Mouse (Mus musculus): Measurements from ENCODE around the gene Mlst8. TPM values are rescaled to one million over a fixed set of nuclear protein-coding genes. Genes with fewer than 3 reads are reported as not detected.

Gene Mlst8
- total RNA-seq (2017), result 9.6 and 25.7 TPM in 2 replicates

- ATAC-seq (replicated peaks; ENCODE audit: low read depth, poor library complexity, severe bottlenecking), result peak; percentile 93
Observed at GRCm38 (mm10) chr17:24478663-24479380, at the start of gene Mlst8. Gene Mlst8 (minus strand): TSS chr17:24479078.

GRCm38 (mm10) chr17:24528560-24528918, 49.7 kb upstream of the Mlst8 start:
- ATAC-seq (replicated peaks; ENCODE audit: low read depth, poor library complexity, severe bottlenecking), result no peak

GRCm38 (mm10) chr17:24527723-24528559, 49.1 kb upstream of the Mlst8 start, which contains the start of gene Traf7:
Gene Traf7 (minus strand): TSS chr17:24527938.
- peak; percentile 92 for ATAC-seq (replicated peaks; ENCODE audit: low read depth, poor library complexity, severe bottlenecking)

GRCm38 (mm10) chr17:24527315-24527714, 48.4 kb upstream of the Mlst8 start:
- ATAC-seq (replicated peaks; ENCODE audit: low read depth, poor library complexity, severe bottlenecking), result no peak

GRCm38 (mm10) chr17:24524734-24525133, 45.9 kb upstream of the Mlst8 start:
- ATAC-seq (replicated peaks; ENCODE audit: low read depth, poor library complexity, severe bottlenecking), result no peak

GRCm38 (mm10) chr17:24520450-24520849, 41.6 kb upstream of the Mlst8 start:
- no peak for ATAC-seq (replicated peaks; ENCODE audit: low read depth, poor library complexity, severe bottlenecking)

GRCm38 (mm10) chr17:24514270-24515257, 35.7 kb upstream of the Mlst8 start:
- ATAC-seq (replicated peaks; ENCODE audit: low read depth, poor library complexity, severe bottlenecking), result no peak

GRCm38 (mm10) chr17:24513609-24514008, 34.7 kb upstream of the Mlst8 start:
- peak; percentile 74 for ATAC-seq (replicated peaks; ENCODE audit: low read depth, poor library complexity, severe bottlenecking)

- ATAC-seq (replicated peaks; ENCODE audit: low read depth, poor library complexity, severe bottlenecking), result no peak
Observed at GRCm38 (mm10) chr17:24507806-24508460, 29.1 kb upstream of the Mlst8 start.

GRCm38 (mm10) chr17:24507129-24507664, 28.3 kb upstream of the Mlst8 start:
- ATAC-seq (replicated peaks; ENCODE audit: low read depth, poor library complexity, severe bottlenecking), result no peak

GRCm38 (mm10) chr17:24506332-24507070, 27.6 kb upstream of the Mlst8 start:
- peak; percentile 7; the same call in 1 of the 2 replicates for ATAC-seq (replicated peaks; ENCODE audit: low read depth, poor library complexity, severe bottlenecking)

- no peak for ATAC-seq (replicated peaks; ENCODE audit: low read depth, poor library complexity, severe bottlenecking)
Observed at GRCm38 (mm10) chr17:24505286-24505955, 26.5 kb upstream of the Mlst8 start.

GRCm38 (mm10) chr17:24504085-24504484, 25.2 kb upstream of the Mlst8 start:
- ATAC-seq (replicated peaks; ENCODE audit: low read depth, poor library complexity, severe bottlenecking), result no peak

GRCm38 (mm10) chr17:24502208-24502607, 23.3 kb upstream of the Mlst8 start:
- 0 out of 2 replicates have a peak, but pooled peaks have one; percentile 43 for ATAC-seq (replicated peaks; ENCODE audit: low read depth, poor library complexity, severe bottlenecking)

- no peak for ATAC-seq (replicated peaks; ENCODE audit: low read depth, poor library complexity, severe bottlenecking)
Observed at GRCm38 (mm10) chr17:24496026-24496425, 17.1 kb upstream of the Mlst8 start.

GRCm38 (mm10) chr17:24495443-24495842, 16.6 kb upstream of the Mlst8 start:
- no peak for ATAC-seq (replicated peaks; ENCODE audit: low read depth, poor library complexity, severe bottlenecking)

- ATAC-seq (replicated peaks; ENCODE audit: low read depth, poor library complexity, severe bottlenecking), result peak; percentile 70
Observed at GRCm38 (mm10) chr17:24494627-24495335, 15.9 kb upstream of the Mlst8 start.

Data from common myeloid progenitor, adult 5-6 weeks (primary cell).